Mouse (Mus musculus): Measurements from ENCODE around the gene 4930447C04Rik.
A peak's percentile ranks its signal among the peaks of the same experiment; 100 is the strongest.

The 4930447C04Rik gene

DNA sequence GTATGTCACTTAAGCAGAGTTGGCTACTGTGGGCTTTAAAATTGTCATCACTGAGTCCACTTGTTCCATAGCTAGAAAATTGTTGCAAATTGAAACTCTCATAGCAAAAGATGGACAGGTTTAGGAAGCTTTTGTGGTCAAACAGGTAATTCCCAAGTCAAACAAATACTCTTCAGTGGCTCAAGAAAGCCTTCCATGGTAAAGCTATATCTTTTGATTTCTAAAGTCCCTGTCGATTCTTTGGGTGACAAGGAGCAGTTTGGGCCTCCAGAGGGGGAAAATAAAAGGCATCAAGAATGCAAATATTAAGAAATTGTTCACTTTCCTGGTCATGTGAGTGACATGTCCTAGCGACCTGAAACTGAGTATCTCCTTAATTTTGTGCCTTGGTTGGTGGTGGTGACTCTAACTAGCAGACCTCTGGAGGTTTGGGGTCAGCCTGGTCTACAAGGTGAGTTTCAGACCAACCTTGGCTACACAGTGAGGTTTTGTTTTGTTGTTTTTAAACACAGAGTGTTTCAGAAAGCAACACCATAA lies 3.1 kb upstream of the 4930447C04Rik start:
- no peak for DNase-seq (ENCODE audit: low read depth)

DNA sequence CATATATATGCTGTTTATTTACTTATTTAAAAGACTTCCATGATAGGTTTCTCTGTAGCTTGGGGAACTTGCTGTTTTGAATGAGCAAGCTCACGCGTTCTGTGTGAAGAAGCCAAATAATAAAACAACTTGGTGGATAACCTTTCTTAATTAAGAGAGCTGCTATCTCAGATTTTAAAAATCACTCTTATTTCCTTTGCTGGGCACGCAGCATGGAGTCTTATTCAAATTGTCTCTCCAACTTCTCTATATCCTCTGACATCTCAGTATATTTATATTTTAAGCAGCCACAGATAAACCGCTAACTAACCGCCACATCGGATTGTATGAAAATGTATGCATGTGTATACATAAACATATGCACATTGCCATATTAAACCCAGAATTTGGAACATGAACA lies 1.6 kb upstream of the 4930447C04Rik start:
- DNase-seq (ENCODE audit: low read depth): no peak

DNA sequence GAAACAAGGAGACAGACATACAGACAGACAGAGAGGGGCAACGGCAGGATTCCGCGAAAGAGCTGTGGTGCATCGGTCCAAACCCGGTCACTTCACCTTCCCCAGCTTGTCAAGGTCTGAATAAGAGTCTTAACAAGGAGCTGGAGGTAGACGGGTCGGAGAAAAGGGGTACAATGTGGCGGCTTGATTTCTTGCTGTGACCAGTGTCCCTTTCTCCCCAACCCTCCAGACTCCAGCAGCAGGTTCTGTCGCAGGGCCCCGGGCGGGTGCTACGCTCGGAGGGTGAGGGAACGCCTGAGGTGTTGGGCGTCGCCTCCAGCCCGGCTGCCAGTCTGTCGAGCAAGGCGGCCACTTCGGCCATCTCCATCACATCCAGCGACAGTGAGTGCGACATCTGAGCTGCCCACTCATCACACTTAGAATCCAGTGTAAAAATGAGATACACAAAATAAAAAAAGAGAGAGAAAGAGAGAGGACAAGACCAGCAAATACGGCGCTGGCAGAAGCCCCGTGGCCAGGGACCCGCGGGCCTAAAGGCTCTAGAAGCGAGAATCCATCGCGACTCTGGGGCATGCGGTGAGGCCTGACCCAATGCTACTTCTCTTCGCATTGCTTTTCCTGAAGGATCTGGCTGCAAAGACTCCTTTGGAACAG lies 951 bp upstream of the 4930447C04Rik start:
- no peak for DNase-seq (ENCODE audit: low read depth)

DNA sequence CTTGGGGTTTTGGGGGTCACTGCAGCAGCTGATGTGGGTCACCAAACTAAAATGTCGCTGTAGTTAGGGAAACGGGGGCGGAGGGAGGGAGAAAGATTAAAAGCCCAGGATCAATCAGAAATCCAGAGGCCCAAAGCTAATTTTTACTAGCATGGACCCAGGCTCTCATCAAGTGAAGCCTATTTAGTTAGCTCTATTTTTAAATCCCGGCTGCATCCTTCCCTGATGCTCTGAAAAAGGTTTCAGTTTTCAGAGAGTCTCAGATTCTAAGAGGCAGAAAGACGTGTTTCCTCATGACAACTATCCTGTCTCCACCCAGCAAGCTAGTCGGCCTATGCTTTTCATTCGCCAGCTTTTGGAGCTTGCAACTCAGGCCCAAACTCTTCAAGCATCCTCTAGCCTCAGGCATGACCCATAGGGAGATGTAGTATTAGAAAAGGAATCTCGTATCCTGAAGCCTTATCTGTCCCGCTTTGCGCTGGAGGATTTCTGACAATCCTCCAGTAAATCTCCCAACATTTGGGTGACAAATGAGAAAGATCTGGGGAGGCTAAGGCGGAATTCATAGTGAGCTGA lies 336 bp upstream of the 4930447C04Rik start:
- no peak for DNase-seq (ENCODE audit: low read depth)

DNA sequence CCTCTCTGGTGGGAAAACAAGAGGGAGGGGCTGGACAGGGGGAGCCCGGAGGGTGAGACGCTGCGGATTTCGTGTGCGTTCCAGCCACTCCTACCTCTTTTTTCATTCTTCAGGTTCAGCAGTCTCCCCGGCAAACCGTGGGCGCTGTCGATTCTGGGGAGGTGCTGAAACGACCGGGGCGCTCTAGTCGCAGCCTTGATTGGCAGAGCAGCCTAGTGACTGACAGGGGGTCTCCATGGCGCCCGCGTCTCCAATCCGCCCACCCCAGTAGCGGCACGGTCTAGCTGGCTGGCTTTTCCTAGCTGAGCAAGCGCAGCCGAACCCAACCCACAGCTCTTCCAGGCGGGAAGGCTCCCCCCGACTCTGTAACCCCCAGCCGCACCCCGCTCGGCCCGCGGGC lies 958 bp downstream of the 4930447C04Rik start, which contains the start of gene Six6:
Gene Six6, plus strand, starts transcription at position 277 of the 400 bp plus-strand sequence.
- DNase-seq (ENCODE audit: low read depth): no peak

DNA sequence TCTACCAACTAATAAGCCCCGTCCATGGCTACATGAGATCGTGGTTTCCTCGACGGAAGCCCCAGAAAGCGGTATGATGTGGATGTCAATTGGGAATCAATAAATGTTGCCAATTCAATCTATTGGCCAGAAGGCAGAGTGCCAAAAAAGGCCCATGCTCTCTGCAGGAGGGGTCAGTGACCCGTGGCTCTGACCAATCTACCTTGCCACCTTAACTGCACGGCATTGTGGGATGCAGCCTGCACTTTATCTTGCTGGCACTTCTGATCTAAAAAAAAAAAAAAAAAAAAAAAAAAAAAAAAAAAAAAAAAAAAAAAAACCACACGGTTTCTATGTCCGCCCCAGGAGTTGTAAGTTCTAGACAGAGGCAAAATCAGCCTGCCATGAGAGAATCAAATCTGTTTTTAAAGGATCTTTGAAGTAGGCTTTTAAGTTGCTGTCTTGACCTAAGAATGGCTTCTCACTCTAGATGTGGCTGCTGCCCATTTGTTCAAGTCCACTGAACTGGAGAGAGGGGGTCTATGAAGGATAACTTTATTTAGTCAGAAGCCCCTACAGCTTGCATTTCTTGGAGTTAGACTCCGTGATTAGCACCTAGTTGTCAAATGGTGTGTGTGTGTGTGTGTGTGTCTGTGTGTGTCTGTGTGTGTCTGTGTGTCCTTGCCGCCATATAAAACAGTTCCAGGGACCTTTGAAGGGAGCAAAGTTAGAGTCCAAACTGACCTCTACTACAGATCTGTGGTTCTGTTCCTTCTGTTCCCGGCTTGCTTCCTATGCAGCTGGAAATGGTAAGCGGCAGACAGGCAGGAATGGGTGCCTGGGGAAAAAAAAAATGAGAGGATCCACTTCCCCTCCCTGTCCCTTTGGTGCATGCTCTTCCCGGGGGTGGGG lies 1.7 kb downstream of the 4930447C04Rik start:
- no peak for DNase-seq (ENCODE audit: low read depth)

DNA sequence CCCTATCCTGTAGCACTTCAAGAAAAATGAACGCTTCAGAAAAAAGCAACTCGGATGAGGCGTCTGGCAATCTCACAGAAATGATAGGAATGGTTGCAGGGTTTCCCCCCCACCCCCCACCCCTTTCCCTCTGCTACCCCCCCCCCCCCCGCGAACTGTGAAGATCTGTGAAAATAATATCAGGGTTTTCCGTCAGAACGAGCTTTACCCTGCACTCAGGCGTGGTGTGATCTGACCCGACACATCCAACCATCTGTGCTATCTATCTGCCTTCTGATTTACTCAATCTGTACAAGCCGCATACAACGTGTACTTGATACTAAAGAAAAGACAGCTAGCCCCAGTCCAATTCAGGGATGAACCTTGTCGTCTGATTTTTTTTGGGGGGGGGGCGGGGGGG lies 2.4 kb downstream of the 4930447C04Rik start:
- DNase-seq (ENCODE audit: low read depth): no peak

DNA sequence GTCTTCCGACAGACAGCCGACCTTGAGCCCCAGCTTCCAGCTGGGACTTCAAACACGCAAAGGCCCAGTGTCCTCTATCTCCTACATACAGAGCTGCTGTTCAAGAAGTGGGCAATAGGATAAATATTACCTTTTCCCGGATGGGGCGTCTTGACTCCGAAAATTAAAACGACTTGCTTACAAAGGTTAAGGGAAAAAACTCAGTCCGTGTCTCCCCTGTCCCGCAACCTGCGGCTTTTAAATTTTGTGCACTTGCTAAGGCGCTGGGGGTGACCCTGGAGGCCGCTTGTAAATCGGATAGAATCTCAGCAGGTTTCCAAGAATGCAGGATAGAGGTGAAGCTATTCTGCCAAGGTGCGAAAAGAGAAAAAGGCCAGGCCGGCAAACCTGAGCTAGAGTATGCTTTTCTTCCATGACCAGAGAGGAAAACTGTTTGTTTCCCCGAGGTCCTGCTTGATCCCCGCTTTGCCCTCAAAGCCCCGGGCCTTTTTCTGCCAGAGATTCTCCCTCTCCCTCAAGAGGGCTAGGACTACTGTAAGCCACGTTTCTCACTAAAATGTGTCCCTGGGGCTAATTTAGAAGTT lies 2.9 kb downstream of the 4930447C04Rik start:
- no peak for DNase-seq (ENCODE audit: low read depth)

DNA sequence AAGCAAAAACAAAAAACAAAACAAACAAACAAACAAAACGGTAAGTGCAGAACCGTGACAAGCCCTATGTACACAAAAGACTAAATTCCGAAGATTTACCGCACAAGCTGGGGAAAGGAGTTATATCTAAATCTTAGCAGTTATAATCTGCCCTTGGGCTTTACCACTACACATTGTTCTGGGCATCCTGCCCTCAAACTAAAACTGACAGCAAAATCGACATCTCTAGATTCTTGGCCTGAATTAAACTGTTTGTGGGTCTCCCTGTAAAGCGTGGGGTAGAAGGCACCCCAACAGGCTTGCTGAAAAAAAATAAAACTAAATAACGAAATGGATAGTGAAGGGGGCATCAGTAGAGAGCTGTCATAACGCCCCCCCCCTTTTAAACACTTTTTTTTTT lies 3.8 kb downstream of the 4930447C04Rik start:
- peak; percentile 18 for DNase-seq (ENCODE audit: low read depth)

DNA sequence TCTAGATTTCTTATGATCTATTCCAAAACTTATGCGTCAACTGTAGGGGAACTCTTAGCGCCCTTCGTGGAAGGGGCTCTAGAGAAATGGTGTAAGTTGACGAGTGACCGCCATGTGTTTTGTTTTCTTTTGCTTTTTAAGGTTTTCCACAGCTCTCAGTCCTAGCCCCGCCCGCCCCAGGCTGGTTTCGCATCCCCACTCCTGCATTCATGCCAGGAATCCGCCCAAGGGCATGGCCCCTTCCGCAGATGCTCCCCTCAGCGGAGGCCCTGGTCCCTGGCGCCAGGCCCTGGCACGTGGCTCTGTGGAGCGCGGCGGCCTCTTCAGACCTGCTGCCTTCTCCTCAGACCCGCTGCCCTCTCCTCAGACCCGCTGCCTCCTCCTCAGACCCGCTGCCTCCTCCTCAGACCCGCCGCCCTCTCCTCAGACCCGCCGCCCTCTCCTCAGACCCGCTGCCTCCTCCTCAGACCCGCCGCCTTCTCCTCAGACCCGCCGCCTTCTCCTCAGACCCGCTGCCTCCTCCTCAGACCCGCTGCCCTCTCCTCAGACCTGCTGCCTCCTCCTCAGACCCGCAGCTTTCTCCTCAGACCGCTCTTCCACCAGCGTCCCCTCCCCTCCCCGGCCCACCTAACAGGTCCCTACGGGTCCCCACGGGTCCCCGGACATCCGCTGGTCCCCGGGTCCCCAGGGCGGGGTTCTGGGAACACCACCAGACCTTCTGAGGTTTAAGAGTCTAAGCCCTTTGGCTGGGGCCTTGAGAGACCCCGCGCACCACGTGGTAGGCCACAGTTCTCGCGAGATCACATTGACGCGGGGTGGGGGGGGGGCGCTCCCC lies 23.2 kb downstream of the 4930447C04Rik start:
- no peak for DNase-seq (ENCODE audit: low read depth)

DNA sequence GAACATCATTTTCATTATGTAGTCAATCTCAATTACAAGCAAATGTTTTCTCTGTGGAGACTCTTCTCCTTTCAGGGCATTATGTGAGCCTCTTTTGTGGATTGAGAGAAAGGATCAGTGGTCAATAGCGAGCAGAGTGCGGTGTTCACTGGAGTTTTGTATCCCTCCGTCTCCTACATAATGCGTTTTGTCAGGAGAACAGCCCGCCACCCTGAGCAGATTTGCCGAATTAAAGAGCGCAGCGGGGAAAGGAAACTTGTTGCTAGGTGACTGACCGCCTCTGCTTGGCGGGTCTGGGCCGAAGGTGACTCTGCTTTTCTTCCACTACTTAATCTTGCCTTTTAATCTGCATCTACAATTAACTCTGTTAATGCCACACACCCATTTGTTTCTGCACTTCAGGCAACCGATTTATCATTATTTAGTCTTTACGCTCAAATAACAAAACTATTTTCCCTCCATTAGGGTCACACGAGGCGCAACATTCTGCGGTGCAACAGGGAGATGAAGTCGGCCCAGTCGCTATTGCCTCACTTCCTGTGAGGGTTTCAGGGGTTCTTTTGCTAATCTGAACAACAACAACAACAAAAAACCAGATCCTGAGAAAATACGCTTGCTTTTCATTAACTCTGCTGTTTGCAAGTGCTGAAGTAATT lies 86.1 kb downstream of the 4930447C04Rik start:
- DNase-seq (ENCODE audit: low read depth): no peak

DNA sequence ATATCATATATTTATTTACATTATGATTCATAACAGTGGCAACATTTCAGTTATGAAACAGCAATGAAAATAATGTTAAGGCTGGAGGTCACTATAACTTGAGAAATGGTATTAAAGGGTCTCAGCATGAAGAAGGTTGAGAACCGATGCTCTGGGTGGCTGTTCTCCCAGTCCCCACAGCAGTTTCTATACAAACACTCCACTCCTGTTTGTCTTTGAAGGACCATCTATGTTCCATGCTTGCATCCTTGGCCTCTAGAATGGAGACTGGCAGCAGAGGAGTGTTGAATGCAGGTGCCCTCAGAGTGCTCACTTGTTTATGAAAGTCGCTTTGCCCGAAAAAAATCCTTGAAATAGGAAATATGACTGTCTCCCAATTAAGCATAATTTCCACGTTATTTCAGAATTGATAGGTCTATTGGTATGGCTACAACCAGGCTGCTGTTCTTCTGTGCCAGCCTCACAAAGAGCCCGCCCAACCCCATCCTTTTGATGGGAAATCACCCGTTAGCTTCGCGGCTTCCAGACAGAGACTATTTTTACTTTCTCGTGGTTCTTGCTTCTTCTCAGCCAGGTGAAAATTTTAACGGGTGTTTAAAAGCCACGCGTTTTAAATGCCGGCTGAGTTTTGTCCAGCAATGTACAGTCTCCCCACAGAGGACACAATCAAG lies 87.0 kb downstream of the 4930447C04Rik start:
- DNase-seq (ENCODE audit: low read depth): no peak

DNA sequence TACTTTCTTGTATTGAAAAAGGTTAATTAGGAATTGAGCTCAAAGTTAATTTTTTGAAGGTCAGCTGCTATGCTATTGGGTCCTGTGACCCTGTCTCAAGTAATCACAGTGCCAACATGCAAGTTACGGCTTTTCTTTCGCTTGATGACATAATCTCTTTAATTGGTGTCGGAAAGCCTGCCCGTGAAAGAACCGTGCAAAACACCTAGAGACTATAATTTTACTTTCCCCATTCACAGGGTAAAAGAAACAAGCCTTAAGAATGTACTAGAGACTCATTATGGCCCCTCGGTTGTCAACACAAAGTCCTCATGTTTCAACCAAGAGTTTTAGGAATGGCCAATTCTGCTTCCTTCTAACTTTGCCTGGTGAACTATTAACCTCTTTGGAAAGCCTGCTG lies 88.3 kb downstream of the 4930447C04Rik start:
- no peak for DNase-seq (ENCODE audit: low read depth)

DNA sequence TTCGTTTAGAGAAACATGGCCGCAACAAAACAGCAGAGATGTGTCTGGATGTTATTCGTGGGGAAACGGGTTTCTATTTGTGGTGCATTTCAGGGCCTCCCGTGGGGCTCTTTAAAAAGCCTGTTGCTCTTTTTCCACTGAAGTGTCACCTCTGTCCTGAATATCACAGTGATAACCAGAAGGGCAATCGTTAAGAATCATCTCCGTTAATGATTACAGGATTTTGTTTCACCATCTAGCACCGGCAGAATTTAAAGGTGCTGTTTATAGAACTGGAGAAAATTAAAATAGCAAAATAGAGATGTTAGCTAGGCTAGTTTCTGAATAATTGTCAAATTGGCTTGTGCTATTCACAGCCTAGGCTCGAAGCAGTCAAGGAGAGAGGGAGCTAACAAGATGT lies 90.4 kb downstream of the 4930447C04Rik start:
- no peak for DNase-seq (ENCODE audit: low read depth)

DNA sequence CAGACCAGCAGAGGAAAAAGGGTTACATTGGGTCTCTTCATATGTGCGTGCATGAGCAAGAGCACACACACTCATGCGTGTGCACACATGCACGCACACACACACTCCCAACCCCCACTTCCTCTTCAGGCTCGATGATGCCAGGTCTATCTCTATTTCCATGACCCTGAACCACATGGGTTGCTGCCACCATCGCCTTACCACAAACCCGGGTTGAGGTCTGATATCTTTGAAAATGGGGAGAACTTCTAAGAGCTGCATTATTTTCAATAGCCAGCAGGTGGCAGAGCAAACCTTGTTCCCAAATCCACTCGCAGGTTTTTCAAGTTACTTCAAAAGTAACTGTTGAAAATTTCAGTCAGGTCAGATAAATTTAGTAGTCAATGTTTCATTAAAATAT lies 92.8 kb downstream of the 4930447C04Rik start:
- peak; percentile 82 for DNase-seq (ENCODE audit: low read depth)

DNA sequence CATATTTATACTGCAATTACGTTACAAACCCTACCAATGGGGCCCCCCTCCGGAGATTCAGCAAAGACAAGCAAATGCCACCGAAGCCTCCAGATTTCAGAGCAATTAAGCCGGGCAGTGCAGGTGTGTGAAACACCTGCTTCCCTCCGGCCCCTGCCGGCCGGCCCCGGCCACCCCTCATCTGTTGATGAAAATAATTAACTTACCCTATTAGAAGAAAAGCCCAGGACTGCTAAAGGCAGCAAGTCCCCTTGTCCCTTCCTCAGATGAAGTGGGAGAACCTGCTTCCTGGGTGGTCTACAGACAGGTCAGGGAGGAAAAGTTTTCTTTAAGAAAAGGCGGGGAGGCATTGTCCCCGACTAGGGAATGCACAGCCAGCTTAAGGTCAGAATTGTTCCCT lies 94.6 kb downstream of the 4930447C04Rik start:
- no peak for DNase-seq (ENCODE audit: low read depth)

DNA sequence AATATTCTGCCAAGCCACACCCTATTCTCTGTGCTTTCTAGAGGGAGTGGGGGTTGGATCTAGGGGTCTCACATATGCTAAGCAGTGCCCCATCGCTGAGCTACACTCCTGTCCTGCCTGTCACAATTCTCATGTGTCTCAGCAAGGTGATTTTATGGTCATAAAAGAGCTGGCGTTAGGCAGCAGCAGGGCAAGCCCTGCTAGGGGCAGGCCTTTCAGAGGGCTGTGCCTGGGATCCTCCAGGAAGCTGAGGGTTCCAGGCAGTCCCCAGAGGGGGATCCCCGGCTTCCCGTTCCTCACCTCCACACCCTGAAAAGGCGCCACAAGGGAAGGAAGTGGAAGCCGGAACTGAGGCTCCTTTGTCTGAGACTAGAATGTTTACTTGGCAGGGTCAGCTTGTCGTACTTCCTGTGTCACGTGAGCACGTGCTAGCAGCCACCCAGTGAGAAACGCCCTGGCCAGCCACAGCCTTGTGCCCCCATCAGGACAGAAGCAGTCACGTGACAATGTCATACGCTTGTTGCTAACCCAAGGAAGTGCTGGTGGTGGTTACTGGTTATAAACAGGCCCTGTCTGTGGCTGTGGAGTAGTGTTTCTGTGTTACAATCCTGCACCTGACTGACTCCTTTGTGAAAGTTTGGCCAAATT lies 96.5 kb downstream of the 4930447C04Rik start:
- DNase-seq (ENCODE audit: low read depth): peak; percentile 6

DNA sequence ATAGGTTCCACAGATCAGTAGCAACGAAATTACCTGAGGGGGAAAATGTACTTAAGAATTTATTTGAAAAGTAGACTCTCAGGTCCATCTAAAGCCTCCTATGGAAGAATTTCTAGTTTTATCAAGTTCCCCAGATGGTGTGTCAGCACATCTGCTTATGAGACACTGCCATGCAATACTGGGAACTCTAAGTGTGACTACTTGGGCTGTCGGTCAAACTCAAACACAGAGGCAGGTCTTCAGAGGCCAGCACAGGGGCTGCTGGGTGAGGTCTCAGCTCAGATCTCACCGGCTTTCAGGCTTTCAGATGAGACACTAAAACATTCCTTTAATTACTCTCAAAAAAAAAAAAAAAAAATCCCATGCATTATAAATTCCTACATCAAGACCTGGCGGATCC lies 97.0 kb downstream of the 4930447C04Rik start:
- no peak for DNase-seq (ENCODE audit: low read depth)

DNA sequence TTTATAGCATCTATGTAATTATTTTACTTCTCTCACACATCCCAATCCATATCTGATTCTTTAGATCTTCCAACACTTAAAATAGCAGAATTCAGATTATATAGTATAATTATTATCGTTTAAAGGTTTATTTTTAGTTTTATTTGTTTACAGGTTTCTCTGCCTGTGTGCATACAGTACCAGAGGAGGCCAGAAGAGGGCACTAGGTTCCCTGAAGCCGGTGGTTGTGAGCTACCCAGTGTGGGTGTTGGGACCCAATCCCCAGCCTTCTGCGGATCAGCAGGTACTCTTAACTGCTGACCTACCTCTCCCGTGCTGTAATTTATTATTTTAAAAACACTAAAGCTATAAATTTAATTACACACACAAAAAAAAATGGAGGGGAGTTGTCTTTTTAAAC lies 97.4 kb downstream of the 4930447C04Rik start:
- no peak for DNase-seq (ENCODE audit: low read depth)

DNA sequence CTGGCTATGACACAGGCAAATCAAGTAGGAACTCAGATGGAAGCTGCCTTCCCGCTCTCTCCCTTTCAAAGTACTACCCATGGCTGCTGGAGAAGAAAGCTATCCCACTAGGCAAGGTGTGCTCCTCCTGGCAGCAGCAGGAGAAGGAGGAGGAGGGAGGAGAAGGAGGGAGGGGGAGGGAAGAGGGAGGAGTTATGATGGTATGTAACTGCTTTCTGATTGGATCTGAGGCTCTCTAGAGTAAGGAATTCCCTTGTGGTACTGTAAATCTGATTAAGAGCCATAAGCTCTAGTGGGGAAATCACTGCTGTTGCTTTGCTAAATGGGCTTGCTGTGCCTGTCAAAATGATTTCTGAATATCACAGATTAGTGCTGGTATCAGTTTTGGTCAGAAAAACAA lies 99.1 kb downstream of the 4930447C04Rik start:
- no peak for DNase-seq (ENCODE audit: low read depth)
